In the genomic region with DNA sequence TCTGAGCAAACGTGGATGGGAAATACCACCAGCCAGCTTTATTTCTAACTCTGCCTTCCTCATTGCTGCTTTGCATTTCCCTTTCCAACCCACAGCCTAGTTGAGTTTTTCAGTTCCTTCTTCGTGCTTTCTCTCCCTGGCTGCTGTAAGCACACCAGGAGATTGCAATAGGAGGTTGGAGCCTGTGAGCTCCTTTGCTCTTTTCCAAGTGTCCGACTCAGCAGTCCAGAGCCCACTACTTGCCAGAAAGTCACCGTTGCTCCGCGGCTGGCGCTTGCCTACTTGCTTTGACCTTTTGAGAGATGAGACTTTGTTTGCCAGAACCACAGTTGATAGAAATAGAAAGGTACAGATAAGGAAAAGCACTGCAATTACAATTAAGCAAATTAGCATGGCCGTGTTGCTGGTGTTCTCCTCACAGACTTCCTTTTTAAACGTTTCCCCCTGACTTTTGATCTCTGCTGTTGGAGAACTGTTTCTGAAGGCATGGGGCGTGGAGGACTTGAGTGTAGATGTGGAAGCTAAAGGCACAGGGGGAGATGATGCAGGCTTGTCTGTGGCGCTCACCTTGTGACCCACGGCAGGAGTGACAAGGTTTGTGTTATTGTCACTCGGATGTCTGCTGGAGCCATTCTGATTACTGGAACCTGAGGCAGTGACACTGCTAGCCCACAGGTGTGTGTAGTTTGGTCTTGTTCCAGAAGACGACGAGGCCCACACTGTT, we compare ENCODE assay signal across 8 mouse cellular contexts. TPM values are rescaled to one million over a fixed set of nuclear protein-coding genes. Genes with fewer than 3 reads are reported as not detected.
DNase-seq lines count a peak whose midpoint lies in the region; ATAC-seq and TF ChIP-seq lines count a peak whose summit lies in the region.

No protein-coding gene starts in this region.

- no peak for TF ChIP-seq CTCF in lung, adult 2 months (IDR thresholded peaks at IDR 0.05; ENCODE audit: insufficient read depth, low read length)

- DNase-seq in lung, adult 2 months = peak; percentile 14
- DNase-seq in lung, postnatal 10 days = no peak
- peak; percentile 57 for DNase-seq in induced T-regulatory cell, adult 2 months (ENCODE audit: low read depth)
- DNase-seq in naive thymus-derived CD4-positive, alpha-beta T cell, adult 2 months (ENCODE audit: low read depth) = peak; percentile 57
- DNase-seq in forebrain, embryonic 10.5 days (ENCODE audit: extremely low spot score, low spot score) = no peak
- DNase-seq in left cerebral cortex, adult 8-10 months (ENCODE audit: low spot score in 2 of 2) = no peak
- no peak for DNase-seq in right cerebral cortex, postnatal 36 days (ENCODE audit: low spot score in 2 of 2)

- 0 out of 2 replicates have a peak, but pooled peaks have one; percentile 1 for ATAC-seq in common myeloid progenitor, adult 5-6 weeks (replicated peaks; ENCODE audit: low read depth, poor library complexity, severe bottlenecking)

- H3K9me3 ChIP-seq in forebrain, embryonic 10.5 days = no peaks in the 10 kb centered on the region

- H3K36me3 ChIP-seq in forebrain, embryonic 10.5 days (replicated peaks) = peaks cover 44% of the 10 kb centered on the region

- TF ChIP-seq POLR2A in lung, adult 2 months (IDR thresholded peaks at IDR 0.05; ENCODE audit: borderline replicate concordance, extremely low read depth, low read depth, low read length) = no peak

- H3K27ac ChIP-seq in forebrain, embryonic 10.5 days = no peak overlapping the region

- H3K4me3 ChIP-seq in lung, adult 2 months (replicated peaks; ENCODE audit: extremely low read depth, low read depth, low read length) = no peak overlapping the region
- no peak overlapping the region for H3K4me3 ChIP-seq in forebrain, embryonic 10.5 days

- H3K27me3 ChIP-seq in forebrain, embryonic 10.5 days (ENCODE audit: poor library complexity, severe bottlenecking) = no peaks in the 10 kb centered on the region

- peaks cover 2% of the 10 kb centered on the region; the same call in 1 of the 2 replicates for H3K4me1 ChIP-seq in lung, adult 2 months (ENCODE audit: control insufficient read depth, insufficient read depth, low read length)
- H3K4me1 ChIP-seq in forebrain, embryonic 10.5 days = no peaks in the 10 kb centered on the region

- WGBS in lung, adult 2 months = 59% methylated on average over 15 of the region's 15 CpGs
- whole genome bisulfite sequencing in forebrain, embryonic 10.5 days = 87% methylated on average over 15 of the region's 15 CpGs

RNA-seq across cellular contexts. Expression of a gene that starts 3.2 kb away (rescaled TPM):
- 1.1 and 1.2 TPM in 2 replicates for polyA plus RNA-seq in lung, adult 2 months (2012; rRNA removed)
- 3.2 and 6.3 TPM in 2 replicates for total RNA-seq in common myeloid progenitor, adult 5-6 weeks (2017)
- 0.79 and 0.86 TPM in 2 replicates for polyA plus RNA-seq in forebrain, embryonic 10.5 days (2016; fragmentation: Nextera tagmentation; extraction: Ambion mirVana)
- under 1 TPM in 3 of 4 experiments, not detected in 1; 0.14 to 0.53 (median 0.20) TPM for total RNA-seq in left cerebral cortex, adult 8-10 months (2022)

RNA-seq across cellular contexts. Expression of a gene that starts 3.2 kb away (rescaled TPM):
- polyA plus RNA-seq in lung, adult 2 months (2012; rRNA removed) = 7.7 and 14.0 TPM in 2 replicates
- 13.5 and 21.6 TPM in 2 replicates for total RNA-seq in common myeloid progenitor, adult 5-6 weeks (2017)
- 2.1 and 2.6 TPM in 2 replicates for polyA plus RNA-seq in forebrain, embryonic 10.5 days (2016; fragmentation: Nextera tagmentation; extraction: Ambion mirVana)
- 10 to 100 TPM; 33.2 to 36.9 (median 34.8) TPM for total RNA-seq in left cerebral cortex, adult 8-10 months (2022)

RNA-seq across cellular contexts. Expression of a gene that starts 3.6 kb away (rescaled TPM):
- polyA plus RNA-seq in lung, adult 2 months (2012; rRNA removed) = 11.8 and 24.4 TPM in 2 replicates
- total RNA-seq in common myeloid progenitor, adult 5-6 weeks (2017) = 70.6 and 70.8 TPM in 2 replicates
- polyA plus RNA-seq in forebrain, embryonic 10.5 days (2016; fragmentation: Nextera tagmentation; extraction: Ambion mirVana) = 0.36 and 0.64 TPM in 2 replicates
- total RNA-seq in left cerebral cortex, adult 8-10 months (2022) = 1 to 10 TPM in 1 of 4 experiments, under 1 TPM in 2, not detected in 1; 0.44 to 2.0 (median 0.66) TPM

RNA-seq across cellular contexts. Expression of a gene that starts 23.3 kb away (rescaled TPM):
- 0.08 TPM in 1 of 2 replicates, not detected in the other for polyA plus RNA-seq in lung, adult 2 months (2012; rRNA removed)
- total RNA-seq in common myeloid progenitor, adult 5-6 weeks (2017) = 0.64 TPM in 1 of 2 replicates, not detected in the other
- 0.24 and 0.37 TPM in 2 replicates for polyA plus RNA-seq in forebrain, embryonic 10.5 days (2016; fragmentation: Nextera tagmentation; extraction: Ambion mirVana)
- 100 to 1,000 TPM; 106 to 132 (median 118) TPM for total RNA-seq in left cerebral cortex, adult 8-10 months (2022)

Comparison
In these comparisons a context has a peak if more than half of its experiments do, and no peak if none do; other contexts are left out.
1. DNase-seq: peak in lung, adult 2 months (single experiment), induced T-regulatory cell, adult 2 months (single experiment) and naive thymus-derived CD4-positive, alpha-beta T cell, adult 2 months (single experiment); none in lung, postnatal 10 days (single experiment), forebrain, embryonic 10.5 days (single experiment), left cerebral cortex, adult 8-10 months (0 of 2) and right cerebral cortex, postnatal 36 days (0 of 2).
2. RNA of a gene that starts 3.6 kb away (total RNA-seq): 70.6 to 70.8 TPM in common myeloid progenitor, adult 5-6 weeks; 0.44 to 2.0 TPM in left cerebral cortex, adult 8-10 months; every median in the first group is over 10 times any median in the second.